Mouse (Mus musculus): ENCODE results near the gene Gfy.
A peak's percentile ranks its signal among the peaks of the same experiment; 100 is the strongest.
"Not testable (repeated sequence)": the region's sequence is repeated elsewhere in the genome, so short reads cannot be mapped to it uniquely, and the experiment has no call there.

Gene Gfy

DNA sequence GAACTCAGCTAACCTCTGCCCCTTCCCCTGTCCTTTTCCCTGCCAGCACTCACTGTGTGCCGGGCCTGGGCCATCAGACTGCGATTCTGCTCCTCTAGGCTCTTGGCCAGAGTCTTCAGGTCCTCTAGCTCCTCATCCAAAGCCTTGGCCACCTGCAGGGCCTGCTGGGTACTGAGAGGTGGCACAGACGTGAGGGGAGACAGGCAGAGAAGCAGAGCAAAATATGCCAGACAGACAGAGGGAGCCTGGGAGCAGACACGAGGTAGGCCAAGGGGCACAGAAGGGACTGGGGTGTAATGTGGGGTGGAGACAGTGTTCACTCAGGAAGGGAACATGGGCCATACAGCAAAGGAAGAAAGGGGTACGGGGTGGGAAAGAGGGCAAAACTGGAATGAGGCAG, 14.0 kb upstream of the Gfy start:
- no peak for DNase-seq (ENCODE audit: low read depth)

DNA sequence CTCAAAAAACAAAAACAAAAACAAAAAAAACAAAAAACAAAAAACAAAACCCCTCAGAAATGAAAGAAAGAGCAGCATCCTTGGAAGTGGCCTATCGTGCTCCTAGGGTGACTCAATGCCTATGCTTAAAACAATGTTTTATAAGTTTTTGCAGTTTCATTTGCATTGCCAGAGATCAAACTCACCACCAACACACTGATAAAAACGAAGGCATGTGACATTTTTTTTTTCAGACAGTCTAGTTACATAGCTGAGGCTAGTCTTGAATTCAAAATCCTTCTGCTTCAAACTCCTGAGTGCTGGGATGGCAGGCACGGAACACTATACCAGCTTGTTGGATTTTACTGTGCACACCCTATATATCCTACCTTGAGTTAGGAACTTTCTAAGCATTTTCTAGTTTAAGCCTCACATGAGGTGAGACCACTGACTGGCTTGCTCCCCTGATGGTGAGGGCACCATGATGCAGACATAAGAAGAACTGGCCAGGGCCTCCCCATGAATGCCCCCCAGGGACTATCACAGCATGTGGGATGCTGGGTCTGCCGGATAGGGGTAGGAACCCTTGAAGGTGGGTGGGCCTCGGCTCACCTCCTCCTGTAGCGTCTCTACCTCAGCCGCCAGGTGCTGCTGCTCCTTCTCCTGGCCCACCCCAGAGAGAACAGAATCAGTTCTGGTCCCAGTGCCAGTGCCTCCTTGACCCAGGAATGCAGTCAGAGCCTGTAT, 13.4 kb upstream of the Gfy start:
- DNase-seq (ENCODE audit: low read depth): no peak

DNA sequence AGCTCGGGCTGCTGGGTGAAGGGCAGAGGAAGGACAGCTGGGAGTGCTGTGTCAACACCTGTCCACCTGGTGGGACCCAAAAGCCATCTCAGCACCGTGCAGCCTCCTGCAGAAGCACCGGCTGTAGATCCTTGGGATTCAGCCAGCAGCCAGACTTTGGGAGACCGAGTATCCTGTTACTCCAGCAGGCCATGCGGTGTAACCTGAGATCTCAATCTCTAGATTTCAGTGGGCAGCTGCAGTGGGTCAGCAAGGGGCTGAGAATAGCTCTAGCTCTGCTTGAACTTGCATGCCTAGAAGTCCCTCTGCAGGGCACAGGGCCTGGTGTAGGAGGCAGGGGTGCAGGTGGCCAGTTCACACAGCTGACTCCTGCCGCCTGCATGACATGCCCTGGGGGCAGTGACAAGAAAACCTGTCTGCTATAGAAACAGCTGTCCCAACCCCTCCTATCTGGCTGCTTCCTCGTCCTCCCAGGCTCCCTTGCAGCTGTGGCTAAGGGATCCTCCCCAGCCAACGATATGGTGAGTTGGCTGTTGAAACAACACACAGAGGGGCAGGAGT, 12.5 kb upstream of the Gfy start:
- no peak for DNase-seq (ENCODE audit: low read depth)

DNA sequence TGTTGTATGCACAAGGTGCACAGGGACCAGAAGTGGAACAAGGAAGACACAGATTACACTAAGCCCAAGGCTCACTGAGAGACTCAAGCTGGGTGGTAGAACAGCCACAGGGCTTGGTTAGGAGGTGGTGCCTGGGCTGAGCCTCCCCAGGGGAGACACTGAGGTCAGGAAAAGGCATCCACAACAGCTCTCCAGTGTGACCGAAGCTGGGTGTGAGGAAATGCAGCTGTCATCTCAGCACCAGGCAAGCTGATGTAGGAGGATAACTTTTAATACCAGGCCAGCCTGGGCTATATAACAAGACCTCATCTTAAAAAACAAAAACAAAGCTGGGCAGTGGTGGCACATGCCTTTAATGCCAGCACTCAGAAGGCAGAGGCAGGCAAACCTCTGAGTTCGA, 11.8 kb upstream of the Gfy start:
- DNase-seq (ENCODE audit: low read depth): no peak

DNA sequence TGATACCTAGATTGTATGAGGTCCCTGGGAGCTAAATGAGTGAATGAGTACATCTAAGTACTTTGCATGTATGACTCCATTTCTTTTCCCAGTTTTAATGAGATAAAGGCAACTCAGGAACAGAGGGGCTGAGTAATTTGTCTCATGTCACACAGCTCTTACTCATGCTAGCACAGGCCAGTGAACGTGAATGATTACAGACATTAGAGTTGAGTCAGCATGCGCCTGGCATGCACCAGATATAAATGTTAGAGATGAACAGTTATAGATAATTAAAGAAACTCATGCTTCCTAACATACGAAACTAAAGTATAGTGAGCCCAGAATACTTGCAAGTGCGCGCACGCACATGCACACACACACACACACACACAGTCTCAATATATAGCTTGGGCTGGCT, 10.8 kb upstream of the Gfy start:
- DNase-seq (ENCODE audit: low read depth): no peak

DNA sequence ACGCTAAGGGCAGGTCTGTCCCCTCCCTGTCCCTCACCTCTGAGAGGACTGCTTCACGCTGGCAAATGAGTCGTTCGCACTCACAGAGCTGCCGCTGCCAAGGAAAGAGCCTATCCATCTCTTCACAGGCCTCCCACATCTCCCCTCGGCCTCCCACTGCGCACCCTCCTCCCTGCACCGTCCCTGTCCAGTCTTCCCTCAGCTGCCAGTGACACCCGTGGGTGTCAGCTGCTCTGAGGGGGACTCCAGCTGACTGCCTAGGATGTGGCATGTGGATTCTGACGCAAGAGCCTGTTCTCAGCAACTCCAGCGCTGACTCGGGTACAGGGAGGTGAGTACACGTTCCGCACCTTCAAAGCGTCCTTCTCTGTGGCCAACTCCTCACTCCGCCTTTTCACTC, 10.2 kb upstream of the Gfy start:
- no peak for DNase-seq (ENCODE audit: low read depth)

DNA sequence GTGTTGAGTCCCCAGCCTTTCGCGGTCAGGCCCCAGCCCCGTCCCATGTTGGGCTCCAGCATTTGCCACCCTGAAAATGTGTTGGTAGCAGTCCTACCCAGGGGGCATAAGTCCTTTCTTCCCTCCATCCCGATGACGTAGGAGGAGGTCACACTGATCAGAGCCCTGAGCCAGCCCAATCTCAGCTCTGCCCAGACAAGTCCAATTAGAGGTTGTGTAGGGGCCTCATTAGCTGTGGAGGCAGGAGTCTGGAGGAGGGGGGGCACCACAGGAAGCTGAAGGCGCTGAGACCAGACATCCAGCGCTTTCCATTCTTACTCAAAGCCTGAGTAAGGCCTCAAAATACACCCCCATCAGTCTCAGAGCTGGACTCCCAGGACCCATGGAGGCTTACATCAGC, 6.6 kb upstream of the Gfy start:
- DNase-seq (ENCODE audit: low read depth): no peak

DNA sequence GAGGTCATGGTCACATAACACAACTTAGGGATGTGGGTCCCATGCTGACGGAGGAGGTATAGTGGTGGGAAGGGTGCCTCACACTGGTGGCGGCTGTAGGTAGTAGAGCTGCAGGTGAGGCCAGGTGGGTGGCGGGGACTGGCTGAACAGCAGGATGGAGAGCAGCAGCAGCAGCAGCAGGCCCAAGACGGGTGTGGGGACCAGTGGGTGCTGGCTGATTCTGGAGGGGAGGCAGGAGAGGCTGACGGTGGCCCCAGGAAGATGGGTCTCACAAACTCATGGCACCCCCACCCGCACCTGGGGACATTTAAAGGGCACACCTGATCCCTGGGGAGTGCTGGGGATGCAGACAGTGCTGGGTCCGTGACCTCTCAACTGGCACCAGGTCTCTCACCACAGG, 4.3 kb upstream of the Gfy start:
- DNase-seq (ENCODE audit: low read depth): no peak

DNA sequence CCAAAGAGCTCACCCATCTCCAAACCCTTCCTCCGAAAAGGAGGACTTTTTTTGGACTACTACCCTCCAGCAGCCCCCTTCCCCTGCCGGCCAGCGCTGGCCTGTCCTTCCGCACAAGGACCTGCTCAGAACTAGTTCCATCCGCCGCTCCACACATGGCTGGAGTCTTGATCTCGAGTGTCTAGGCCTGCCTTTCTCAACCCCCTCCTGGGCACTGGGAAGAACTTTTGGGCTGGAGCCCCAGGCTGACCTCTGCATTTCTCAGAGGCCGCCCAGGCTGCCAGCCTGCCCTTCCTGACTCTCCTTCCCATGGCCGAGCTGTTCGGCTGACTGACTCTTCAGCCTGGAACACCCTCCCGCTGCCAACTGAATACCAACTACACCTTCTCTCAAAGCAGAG, 3.2 kb upstream of the Gfy start:
- DNase-seq (ENCODE audit: low read depth): no peak

DNA sequence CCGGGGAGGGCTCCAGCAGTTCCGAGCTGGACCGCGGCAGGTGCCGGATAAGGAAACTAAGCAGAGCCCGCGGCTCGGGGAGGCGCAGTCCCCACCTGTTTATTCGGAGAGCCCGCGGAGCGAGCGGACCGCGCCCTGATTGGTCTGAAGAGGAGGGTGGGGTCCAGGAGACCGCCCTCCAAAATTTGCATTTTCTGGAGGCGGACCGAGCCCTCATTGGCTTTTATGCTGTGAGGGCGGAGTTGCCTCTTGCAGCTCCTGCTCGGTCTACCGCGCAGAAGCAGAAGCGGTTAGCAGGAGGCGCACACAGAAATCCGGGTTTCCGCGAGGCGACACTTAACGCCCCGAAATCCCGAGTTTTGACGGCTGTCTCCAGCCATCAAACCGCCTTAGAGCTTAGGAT, 2.8 kb upstream of the Gfy start:
- peak; percentile 89 for DNase-seq (ENCODE audit: low read depth)

DNA sequence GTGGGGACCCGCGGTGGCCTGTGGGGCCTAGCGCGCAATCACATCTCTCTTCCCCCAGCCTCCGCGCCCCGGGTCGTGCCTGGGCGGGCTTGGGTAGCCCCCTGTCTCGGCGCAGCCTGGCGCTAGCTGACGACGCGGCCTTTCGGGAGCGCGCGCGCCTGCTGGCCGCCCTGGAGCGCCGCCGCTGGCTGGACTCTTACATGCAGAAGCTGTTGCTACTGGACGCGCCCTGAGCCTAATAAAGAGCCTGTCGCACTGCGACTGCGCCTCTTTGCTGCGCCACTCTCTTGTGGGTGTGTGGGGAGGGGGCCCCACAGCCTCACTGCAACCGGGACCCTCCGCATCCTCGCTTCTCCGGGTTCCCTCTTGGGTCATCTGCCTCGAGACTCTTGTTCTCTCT, 2.2 kb upstream of the Gfy start:
- no peak for DNase-seq (ENCODE audit: low read depth)

DNA sequence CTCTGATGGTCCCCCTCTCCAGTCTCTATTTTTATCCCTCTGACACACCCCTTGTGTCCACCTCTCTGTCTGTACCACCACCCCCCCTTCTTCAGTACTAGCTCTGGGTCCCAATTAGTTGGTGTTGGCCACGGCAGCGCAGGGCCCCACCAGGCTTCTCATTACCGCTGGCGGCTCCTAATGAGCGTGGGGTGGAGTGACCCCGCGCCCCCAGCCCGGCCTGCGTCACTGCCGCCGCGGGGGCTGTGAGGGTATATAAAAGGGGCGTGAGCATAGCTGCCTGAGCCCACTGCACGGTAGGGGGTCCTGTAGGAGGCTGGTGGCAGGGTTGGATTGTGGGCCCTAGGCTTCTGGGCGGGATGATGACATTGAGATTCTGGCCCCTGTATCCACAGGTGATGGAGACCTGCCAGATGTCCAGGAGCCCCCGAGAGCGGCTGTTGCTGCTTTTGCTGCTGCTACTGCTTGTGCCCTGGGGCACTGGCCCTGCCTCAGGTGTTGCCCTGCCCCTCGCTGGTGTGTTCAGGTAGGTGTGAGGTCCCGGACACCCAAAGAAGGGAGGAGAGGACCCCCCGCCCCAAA, 1.6 kb upstream of the Gfy start, which contains the start of gene Pth2:
TSS of gene Pth2 (plus strand) at position 100 of the 582 bp plus-strand sequence.
- DNase-seq (ENCODE audit: low read depth): no peak

DNA sequence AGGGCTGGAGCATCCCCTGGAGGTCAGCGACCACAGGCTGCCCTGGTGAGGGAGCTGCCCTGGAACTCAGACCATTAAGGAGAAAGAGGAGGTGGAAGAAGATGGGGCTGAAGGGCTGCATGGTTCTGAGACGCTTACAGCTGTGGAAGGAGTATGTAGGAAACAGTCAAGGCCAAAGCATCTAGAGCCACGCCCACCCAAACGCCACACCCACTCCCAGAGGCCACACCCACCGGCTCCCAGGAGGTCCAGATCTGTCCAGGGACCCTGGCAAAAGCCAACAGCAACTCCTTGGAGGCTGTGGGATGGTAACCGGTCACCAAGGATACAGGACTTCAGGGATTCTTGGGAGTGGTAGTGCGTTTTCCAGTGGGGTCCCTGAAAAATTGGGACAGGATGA, 819 bp downstream of the Gfy start:
- no peak for DNase-seq (ENCODE audit: low read depth)

DNA sequence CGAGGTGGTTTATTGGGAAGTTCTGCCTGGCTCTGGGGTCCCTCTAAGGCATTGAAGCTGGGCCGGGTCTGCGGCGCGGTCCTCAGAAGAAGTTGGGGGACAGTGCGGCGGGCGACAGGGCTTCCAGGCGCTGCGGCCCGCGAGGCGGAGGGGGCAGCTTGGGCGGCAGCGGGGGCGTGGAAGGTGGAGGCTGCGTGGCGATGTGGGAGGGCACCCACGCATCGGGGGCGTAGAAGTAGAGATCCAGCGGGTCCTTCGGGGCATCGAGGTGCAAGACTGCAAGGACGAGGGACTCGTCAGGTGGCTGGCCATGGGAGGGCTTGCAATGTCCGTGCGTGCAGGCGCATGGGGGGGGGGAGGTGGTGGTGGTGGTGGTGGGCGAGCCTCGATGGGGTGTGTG, 3.0 kb downstream of the Gfy start:
- no peak for DNase-seq (ENCODE audit: low read depth)

DNA sequence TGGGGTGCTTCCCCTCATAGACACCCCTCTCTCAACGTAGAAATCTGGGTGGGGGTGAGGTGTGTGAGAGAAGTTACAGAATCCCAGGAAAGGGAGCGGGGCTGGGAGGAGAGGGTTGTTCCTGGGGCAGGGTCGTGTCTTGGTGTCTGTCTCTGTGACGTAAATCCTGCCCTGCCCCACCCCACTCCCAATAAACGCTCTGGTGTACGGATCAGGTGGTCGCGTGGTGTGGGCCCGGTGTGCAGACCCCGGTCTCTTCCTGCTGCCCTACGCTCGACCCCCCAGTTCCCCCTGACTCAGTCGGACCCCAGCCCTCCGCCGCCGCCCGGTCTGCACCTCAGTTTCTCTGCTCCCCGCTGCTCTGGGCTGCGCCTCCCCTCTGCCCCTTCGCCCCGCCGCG, 3.4 kb downstream of the Gfy start:
- DNase-seq (ENCODE audit: low read depth): no peak

DNA sequence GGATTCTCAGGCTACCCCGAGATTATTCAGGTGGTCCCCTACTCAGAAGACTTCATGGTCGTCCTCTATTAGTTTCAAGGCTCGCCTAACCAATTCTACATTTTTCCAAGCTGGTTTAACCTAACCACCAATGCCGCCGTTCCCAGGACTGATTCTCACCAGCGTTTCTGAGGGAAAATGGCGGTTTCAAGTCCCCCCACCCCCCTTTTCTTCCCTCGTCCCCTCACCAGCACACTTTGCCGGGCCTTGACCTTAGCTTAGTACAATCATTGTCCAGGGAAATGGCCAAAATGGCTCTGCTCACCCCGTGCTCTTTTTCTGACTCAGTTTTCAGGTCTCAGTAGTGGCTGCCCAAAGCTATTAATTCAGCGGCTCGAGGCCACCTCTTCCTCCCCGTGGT, 4.0 kb downstream of the Gfy start:
- DNase-seq (ENCODE audit: low read depth): no peak

DNA sequence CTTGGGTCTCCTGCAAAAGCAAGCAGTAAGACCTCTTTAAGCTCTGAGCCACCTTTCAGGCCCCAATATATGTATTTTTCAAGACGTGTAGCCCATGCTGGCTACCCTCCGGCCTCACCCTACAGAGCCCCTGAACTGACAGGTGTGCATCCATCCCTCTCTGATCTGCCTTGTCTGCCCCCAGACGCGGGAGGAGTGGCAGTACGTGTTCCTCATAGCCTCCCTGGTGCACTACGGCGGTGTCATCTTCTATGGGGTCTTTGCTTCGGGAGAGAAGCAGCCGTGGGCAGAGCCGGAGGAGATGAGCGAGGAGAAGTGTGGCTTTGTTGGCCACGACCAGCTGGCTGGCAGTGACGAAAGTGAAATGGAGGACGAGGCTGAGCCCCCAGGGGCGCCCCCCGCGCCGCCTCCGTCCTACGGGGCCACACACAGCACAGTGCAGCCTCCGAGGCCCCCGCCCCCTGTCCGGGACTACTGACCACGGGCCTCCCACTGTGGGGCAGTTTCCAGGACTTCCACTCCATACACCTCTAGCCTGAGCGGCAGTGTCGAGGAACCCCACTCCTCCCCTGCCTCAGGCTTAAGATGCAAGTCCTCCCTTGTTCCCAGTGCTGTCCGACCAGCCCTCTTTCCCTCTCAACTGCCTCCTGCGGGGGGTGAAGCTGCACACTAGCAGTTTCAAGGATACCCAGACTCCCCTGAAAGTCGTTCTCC, 4.6 kb downstream of the Gfy start:
- DNase-seq (ENCODE audit: low read depth): no peak

DNA sequence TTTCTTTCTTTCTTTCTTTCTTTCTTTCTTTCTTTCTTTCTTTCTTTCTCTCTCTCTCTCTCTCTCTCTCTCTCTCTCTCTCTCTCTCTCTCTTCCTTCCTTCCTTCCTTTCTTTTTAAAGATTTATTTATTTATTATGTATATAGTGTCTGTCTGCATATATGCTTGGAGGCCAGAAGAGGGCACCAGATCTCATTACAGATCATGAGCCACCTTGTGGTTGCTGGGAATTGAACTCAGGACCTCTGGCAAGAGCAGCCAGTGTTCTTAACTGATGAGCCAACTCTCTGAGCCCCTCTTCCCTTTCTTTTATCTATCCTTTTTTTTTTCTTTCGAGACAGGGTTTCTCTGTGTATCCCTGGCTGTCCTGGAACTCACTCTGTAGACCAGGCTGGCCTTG, 5.6 kb downstream of the Gfy start:
- DNase-seq (ENCODE audit: low read depth): not testable (repeated sequence)

DNA sequence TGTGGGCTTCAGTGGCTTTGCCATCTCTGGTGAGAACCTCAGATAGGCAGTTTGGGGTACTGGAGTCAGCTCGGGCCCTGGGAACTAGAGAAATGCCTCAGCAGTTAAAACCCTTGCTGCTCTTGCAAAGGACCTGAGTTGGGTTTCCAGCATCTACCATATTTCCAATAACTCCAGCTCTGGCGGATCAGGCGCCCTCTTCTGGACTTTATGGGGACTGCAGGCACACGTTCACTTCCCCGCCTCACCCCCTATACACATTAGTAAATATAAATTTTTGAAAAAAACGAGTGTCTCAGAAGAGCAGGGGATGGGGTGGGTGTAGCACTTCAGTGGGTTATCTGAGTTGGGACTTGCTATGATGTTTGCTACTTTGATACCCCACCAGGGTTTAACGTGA, 6.4 kb downstream of the Gfy start:
- DNase-seq (ENCODE audit: low read depth): no peak

DNA sequence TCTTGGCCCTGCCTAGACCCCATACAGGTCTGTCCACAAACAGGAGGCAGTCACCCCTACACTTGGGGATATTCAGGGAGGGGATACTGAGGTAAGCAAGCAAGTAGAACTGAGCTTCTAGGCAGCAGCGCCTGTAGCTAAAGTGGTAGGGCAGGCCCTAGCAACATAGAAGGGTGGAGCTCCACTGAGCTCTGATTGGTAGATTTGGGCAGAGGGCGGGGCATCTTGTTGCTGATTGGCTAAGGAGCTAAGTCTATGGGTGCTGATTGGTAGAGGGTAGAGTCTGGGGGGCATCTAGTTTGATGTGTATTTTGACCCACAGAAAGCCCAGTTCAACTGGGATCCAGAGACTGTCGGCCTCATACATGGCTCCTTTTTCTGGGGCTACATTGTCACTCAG, 9.9 kb downstream of the Gfy start:
- DNase-seq (ENCODE audit: low read depth): no peak

DNA sequence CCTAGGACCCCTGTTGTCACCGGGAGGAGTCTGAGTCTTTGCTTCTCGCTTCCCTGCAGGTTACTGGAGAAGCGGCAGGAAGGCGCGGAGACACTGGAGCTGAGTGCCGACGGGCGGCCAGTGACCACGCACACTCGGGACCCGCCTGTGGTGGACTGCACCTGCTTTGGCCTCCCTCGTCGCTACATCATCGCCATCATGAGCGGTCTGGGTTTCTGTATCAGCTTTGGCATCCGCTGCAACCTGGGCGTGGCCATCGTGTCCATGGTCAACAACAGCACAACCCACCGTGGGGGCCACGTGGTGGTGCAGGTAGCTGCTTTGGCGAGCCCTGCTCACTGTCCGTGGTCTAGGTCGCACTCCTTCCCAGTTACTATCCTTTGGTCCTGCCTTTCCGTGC, 10.7 kb downstream of the Gfy start:
- DNase-seq (ENCODE audit: low read depth): no peak

DNA sequence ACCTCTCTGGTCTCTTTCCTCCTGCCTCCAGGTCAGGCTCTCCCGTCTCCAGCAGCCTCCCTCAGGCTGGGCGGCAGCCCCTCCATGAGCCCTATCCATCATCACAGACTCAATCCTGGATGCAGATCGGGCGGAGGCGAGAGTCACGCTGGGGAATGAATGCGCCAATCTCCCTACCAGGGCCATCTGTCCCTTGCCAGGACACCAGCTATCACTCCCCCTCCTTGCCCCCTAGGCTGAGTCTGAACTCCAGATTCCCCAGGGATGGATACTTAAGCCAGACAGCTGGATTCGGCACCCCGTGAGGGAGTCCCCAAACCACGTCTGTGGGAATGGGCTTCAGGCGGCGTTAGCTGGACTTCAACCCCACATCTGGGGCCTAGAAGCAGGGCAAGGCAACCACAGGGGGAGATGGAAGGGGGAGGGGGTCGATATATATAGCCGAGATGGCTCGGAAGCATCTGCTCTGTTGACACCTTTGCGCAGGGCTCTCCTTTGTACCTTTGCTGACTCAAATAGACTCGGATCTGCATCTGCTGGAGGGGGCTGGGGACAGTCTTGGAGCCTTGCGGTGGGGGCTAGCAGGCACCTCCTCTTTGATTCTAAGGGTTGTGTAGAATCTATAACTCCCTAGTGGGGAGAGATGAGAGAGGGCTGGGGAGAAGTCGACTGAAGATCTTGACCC, 11.5 kb downstream of the Gfy start:
- no peak for DNase-seq (ENCODE audit: low read depth)

DNA sequence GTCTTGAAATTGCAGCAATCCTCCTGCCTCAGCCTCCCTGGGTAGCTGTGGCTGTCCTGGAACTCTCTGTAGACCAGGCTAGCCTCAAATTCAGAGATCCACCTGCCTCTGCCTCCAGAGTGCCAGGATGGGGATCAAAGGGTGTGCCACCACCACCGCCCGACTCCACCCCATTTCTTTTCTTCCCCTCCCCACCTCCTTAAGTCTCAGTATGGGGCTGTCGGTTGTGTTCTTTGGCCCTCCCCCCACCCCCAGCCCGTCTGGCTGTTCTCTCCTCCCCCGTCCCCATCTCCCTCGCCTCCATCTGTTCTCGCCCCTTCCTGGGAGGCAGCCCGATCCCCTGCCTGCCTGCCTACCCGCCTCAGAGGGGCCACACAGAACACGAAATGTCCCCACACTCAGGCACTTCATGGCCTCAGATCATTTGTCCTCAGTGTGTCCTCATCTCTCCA, 12.4 kb downstream of the Gfy start:
- DNase-seq (ENCODE audit: low read depth): no peak
